Mouse (Mus musculus) embryonic facial prominence, embryonic 12.5 days (tissue): Measurements from ENCODE around the gene Gm45711. TPM values are rescaled to one million over a fixed set of nuclear protein-coding genes. Genes with fewer than 3 reads are reported as not detected.

Source experiments
- ATAC-seq: fragments of 200-750 bp; cut with Nextera tagmentation; 2 replicates; pipeline ENCODE4 v1.8.0; 2017; ENCODE audit not compliant: insufficient number of reproducible peaks, insufficient read depth, low FRiP score, low TSS enrichment
- H3K27ac ChIP-seq: fragments of 300-500 bp; sonication (generic); 2 replicates; pipeline ENCODE4 v1.5.1; 2016; ENCODE audit warnings: mild to moderate bottlenecking
- H3K27me3 ChIP-seq: fragments of 300-500 bp; sonication (generic); 2 replicates; pipeline ENCODE4 v1.6.1; 2016; ENCODE audit warnings: mild to moderate bottlenecking, moderate library complexity
- H3K36me3 ChIP-seq: fragments of 300-500 bp; sonication (generic); 2 replicates; pipeline ENCODE4 v1.6.1; 2016; ENCODE audit warnings: mild to moderate bottlenecking
- H3K4me1 ChIP-seq: fragments of 300-500 bp; sonication (generic); 2 replicates; pipeline ENCODE4 v1.6.1; 2016
- H3K4me2 ChIP-seq: fragments of 300-500 bp; sonication (generic); replicated peaks from 2 replicates; pipeline ENCODE4 v1.6.1; 2016; ENCODE audit warnings: mild to moderate bottlenecking, moderate library complexity
- H3K4me3 ChIP-seq: fragments of 300-500 bp; sonication (generic); 2 replicates; pipeline ENCODE4 v1.5.1; 2016; ENCODE audit warnings: mild to moderate bottlenecking
- H3K9ac ChIP-seq: fragments of 300-500 bp; sonication (generic); 2 replicates; pipeline ENCODE4 v1.6.1; 2016; ENCODE audit warnings: mild to moderate bottlenecking, moderate library complexity
- H3K9me3 ChIP-seq: fragments of 300-500 bp; sonication (generic); 2 replicates; pipeline ENCODE4 v1.6.1; 2016; ENCODE audit warnings: mild to moderate bottlenecking, moderate library complexity
- WGBS: fragments of 180-500 bp; shearing (Covaris S2); methylation state at CpG from one replicate; pipeline ENCODE4 v1.1.7; 2016; 5-methylcytosine and 5-hydroxymethylcytosine counted together
- polyA plus RNA-seq: library from polyadenylated mRNA; unstranded; fragments of >200 nt; fragmentation: Nextera tagmentation; extraction: Ambion mirVana; gene quantifications from 2 replicates; pipeline ENCODE4 v1.2.1, GENCODE M21; 2016

The Gm45711 gene
- polyA plus RNA-seq, 1 experiment from 2014 or later = not detected

GRCm38 (mm10) chr8:104251461-104251860 lies 58.4 kb downstream of the Gm45711 start:
- peak overlapping the region; percentile 61; the same call in 1 of the 2 replicates for H3K9ac ChIP-seq
- H3K27ac ChIP-seq = 0 out of 2 replicates have a peak overlapping the region, but pooled peaks have one; percentile 79
- H3K4me3 ChIP-seq = peak overlapping the region; percentile 64
- under 1% methylated on average over 7 of the region's 7 CpGs for WGBS
- ATAC-seq = peak; percentile 12; the same call in 1 of the 2 replicates
- H3K9me3 ChIP-seq = no peaks in the 10 kb centered on the region
- H3K36me3 ChIP-seq = no peaks in the 10 kb centered on the region
- H3K4me1 ChIP-seq = peaks cover 18% of the 10 kb centered on the region
- H3K27me3 ChIP-seq = no peaks in the 10 kb centered on the region
- H3K4me2 ChIP-seq = peak overlapping the region; percentile 69

GRCm38 (mm10) chr8:104250439-104251367 lies 59.2 kb downstream of the Gm45711 start, which contains the start of gene Cklf:
TSS of gene Cklf (plus strand) at chr8:104250861.
- Histone ChIP-seq H3K4me1 (peaks cover 18% of the 10 kb centered on the region), H3K4me2 (peak within 1 kb of the TSS; percentile 69), H3K36me3 (no peaks in the 10 kb centered on the region), H3K9ac (peak within 1 kb of the TSS; percentile 61), H3K27ac (peak within 1 kb of the TSS; percentile 79), H3K4me3 (peak within 1 kb of the TSS; percentile 64), H3K27me3 (no peaks in the 10 kb centered on the region), H3K9me3 (no peaks in the 10 kb centered on the region)
- 4% methylated on average over 41 of the region's 41 CpGs for WGBS
- ATAC-seq = peak; percentile 80

GRCm38 (mm10) chr8:104249442-104249996 lies 60.4 kb downstream of the Gm45711 start:
- no peak overlapping the region for H3K27ac ChIP-seq
- H3K4me2 ChIP-seq = no peak overlapping the region
- H3K9ac ChIP-seq = no peak overlapping the region
- H3K9me3 ChIP-seq = no peaks in the 10 kb centered on the region
- 86% methylated on average over 7 of the region's 7 CpGs for WGBS
- no peaks in the 10 kb centered on the region for H3K27me3 ChIP-seq
- H3K4me1 ChIP-seq = peaks cover 18% of the 10 kb centered on the region
- H3K4me3 ChIP-seq = no peak overlapping the region
- H3K36me3 ChIP-seq = peaks cover 1% of the 10 kb centered on the region; the same call in 1 of the 2 replicates
- no peak for ATAC-seq

- under 1% methylated on average over 28 of the region's 28 CpGs for WGBS
- Histone ChIP-seq H3K27me3 (no peaks in the 10 kb centered on the region), H3K4me3 (peak within 1 kb of the TSS; percentile 85), H3K9me3 (no peaks in the 10 kb centered on the region), H3K9ac (peak within 1 kb of the TSS; percentile 75), H3K36me3 (peaks cover 7% of the 10 kb centered on the region), H3K27ac (no peak within 1 kb of the TSS; the same call in 1 of the 2 replicates), H3K4me2 (peak within 1 kb of the TSS; percentile 81), H3K4me1 (peaks cover 18% of the 10 kb centered on the region)
- peak; percentile 80 for ATAC-seq
These were observed 61.6 kb downstream of the Gm45711 start, which contains the start of gene Tk2 for GRCm38 (mm10) chr8:104248276-104248675. TSS of gene Tk2 (minus strand) at chr8:104248558.

- Histone ChIP-seq H3K27me3 (no peaks in the 10 kb centered on the region), H3K4me2 (peak overlapping the region; percentile 81), H3K36me3 (peaks cover 11% of the 10 kb centered on the region), H3K4me1 (peaks cover 18% of the 10 kb centered on the region), H3K4me3 (peak overlapping the region; percentile 85), H3K9ac (peak overlapping the region; percentile 75), H3K27ac (no peak overlapping the region), H3K9me3 (no peaks in the 10 kb centered on the region)
- ATAC-seq = no peak
- 4% methylated on average over 11 of the region's 11 CpGs for WGBS
These were observed 62.0 kb downstream of the Gm45711 start for GRCm38 (mm10) chr8:104247908-104248275.

- H3K27me3 ChIP-seq = no peaks in the 10 kb centered on the region
- H3K27ac ChIP-seq = no peak overlapping the region
- H3K36me3 ChIP-seq = peaks cover 16% of the 10 kb centered on the region
- no peak overlapping the region for H3K9ac ChIP-seq
- 67% methylated on average over 22 of the region's 22 CpGs for WGBS
- peak overlapping the region; percentile 85 for H3K4me3 ChIP-seq
- no peak for ATAC-seq
- H3K4me1 ChIP-seq = peaks cover 18% of the 10 kb centered on the region
- no peaks in the 10 kb centered on the region for H3K9me3 ChIP-seq
- H3K4me2 ChIP-seq = peak overlapping the region; percentile 81
These were observed 62.6 kb downstream of the Gm45711 start for GRCm38 (mm10) chr8:104247054-104247907.

GRCm38 (mm10) chr8:104246621-104247020 lies 63.3 kb downstream of the Gm45711 start:
- Histone ChIP-seq H3K4me1 (peaks cover 12% of the 10 kb centered on the region), H3K9me3 (no peaks in the 10 kb centered on the region), H3K27me3 (no peaks in the 10 kb centered on the region), H3K36me3 (peaks cover 23% of the 10 kb centered on the region), H3K27ac (no peak overlapping the region), H3K4me2 (no peak overlapping the region), H3K4me3 (no peak overlapping the region), H3K9ac (no peak overlapping the region)
- no peak for ATAC-seq
- 82% methylated on average over 4 of the region's 4 CpGs for WGBS

- H3K27me3 ChIP-seq = no peaks in the 10 kb centered on the region
- H3K36me3 ChIP-seq = peaks cover 63% of the 10 kb centered on the region
- WGBS = 78% methylated on average over 12 of the region's 12 CpGs
- no peak overlapping the region for H3K27ac ChIP-seq
- no peak overlapping the region for H3K4me2 ChIP-seq
- no peak for ATAC-seq
- peaks cover 5% of the 10 kb centered on the region; the same call in 1 of the 2 replicates for H3K4me1 ChIP-seq
- H3K9ac ChIP-seq = no peak overlapping the region
- H3K9me3 ChIP-seq = no peaks in the 10 kb centered on the region
- H3K4me3 ChIP-seq = no peak overlapping the region
These were observed 67.7 kb downstream of the Gm45711 start for GRCm38 (mm10) chr8:104242038-104242644.

- Histone ChIP-seq H3K27me3 (no peaks in the 10 kb centered on the region), H3K9ac (no peak overlapping the region), H3K27ac (no peak overlapping the region), H3K36me3 (peaks cover 80% of the 10 kb centered on the region), H3K4me3 (no peak overlapping the region), H3K9me3 (no peaks in the 10 kb centered on the region), H3K4me2 (no peak overlapping the region), H3K4me1 (no peaks in the 10 kb centered on the region)
- no peak for ATAC-seq
- whole genome bisulfite sequencing = 90% methylated on average over 10 of the region's 10 CpGs
These were observed 70.4 kb downstream of the Gm45711 start for GRCm38 (mm10) chr8:104239418-104239861.

- no peaks in the 10 kb centered on the region for H3K27me3 ChIP-seq
- no peak for ATAC-seq
- WGBS = 41% methylated on average over 6 of the region's 6 CpGs
- peaks cover 83% of the 10 kb centered on the region for H3K36me3 ChIP-seq
- no peak overlapping the region for H3K4me3 ChIP-seq
- no peak overlapping the region for H3K4me2 ChIP-seq
- H3K4me1 ChIP-seq = no peaks in the 10 kb centered on the region
- no peak overlapping the region for H3K9ac ChIP-seq
- H3K9me3 ChIP-seq = 0 out of 2 replicates have a peak, but pooled peaks cover 3% of the 10 kb centered on the region
- H3K27ac ChIP-seq = no peak overlapping the region
These were observed 75.3 kb downstream of the Gm45711 start for GRCm38 (mm10) chr8:104234573-104234972.

- ATAC-seq = no peak
- Histone ChIP-seq H3K27me3 (no peaks in the 10 kb centered on the region), H3K36me3 (peaks cover 78% of the 10 kb centered on the region), H3K9me3 (0 out of 2 replicates have a peak, but pooled peaks cover 3% of the 10 kb centered on the region), H3K4me1 (no peaks in the 10 kb centered on the region), H3K27ac (no peak overlapping the region), H3K4me3 (no peak overlapping the region), H3K4me2 (no peak overlapping the region), H3K9ac (no peak overlapping the region)
- whole genome bisulfite sequencing = 90% methylated on average over 5 of the region's 5 CpGs
These were observed 77.0 kb downstream of the Gm45711 start for GRCm38 (mm10) chr8:104232919-104233318.
